Mouse (Mus musculus): ENCODE measurements around the gene Pla2g7. TPM values are rescaled to one million over a fixed set of nuclear protein-coding genes. Genes with fewer than 3 reads are reported as not detected.
"Not testable (repeated sequence)": the region's sequence is repeated elsewhere in the genome, so short reads cannot be mapped to it uniquely, and the experiment has no call there.

Pla2g7 gene
- polyA plus RNA-seq (2015; fragmentation: Nextera tagmentation; extraction: Ambion mirVana), result 8.4 and 11.1 TPM in 2 replicates

DNA sequence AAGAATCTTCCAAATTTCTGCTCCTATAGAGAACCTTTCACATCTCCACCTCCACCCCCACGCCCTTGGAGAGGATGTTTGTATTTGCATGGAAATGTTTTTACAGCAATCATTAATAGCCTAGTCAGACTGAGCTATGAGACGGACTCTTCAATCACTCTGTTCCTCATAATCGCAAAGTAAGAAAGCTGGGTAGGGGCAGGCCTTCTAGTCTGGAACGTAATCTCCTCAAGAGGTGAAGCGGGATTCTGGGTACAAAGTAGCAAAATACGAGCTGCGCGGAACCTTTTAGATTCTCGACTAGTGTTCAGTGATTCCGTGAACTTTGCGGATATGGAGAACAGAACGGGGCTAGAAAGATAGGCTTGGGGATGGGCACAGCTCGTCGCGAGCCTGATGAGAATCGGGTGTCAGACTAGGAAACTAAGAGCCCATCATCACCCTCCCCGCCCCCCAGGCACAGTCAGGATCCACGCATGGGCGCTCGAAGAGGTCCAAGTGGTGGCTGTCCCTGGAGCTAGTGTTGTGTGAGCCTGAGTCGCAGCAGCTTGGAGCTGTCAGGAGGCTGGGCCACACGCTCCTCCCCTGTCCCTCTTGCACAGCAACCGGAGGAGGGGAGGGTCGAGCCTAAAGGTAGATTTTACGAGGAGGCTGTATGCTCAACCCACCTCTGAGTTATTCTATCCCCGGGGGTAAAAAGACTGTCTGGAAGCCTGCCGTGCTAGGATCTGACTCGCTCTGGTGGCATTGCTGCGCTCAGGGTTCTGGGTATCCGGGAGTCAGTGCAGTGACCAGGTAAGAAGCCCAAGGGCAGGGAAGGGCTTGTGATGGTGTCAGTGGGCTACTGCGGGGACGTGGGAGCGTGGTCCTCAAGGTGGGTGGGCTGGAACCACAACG lies at the start of gene Pla2g7:
Pla2g7 (plus strand) TSS at position 107 of the 897 bp plus-strand sequence.
- peak; percentile 81 for ATAC-seq (ENCODE audit: insufficient number of reproducible peaks, insufficient read depth, low FRiP score, low TSS enrichment, low read depth)
- H3K9me3 ChIP-seq, result no peaks in the 10 kb centered on the region
- peak within 1 kb of the TSS; percentile 66; the same call in 1 of the 2 replicates for H3K27ac ChIP-seq
- WGBS, result under 1% methylated on average over 34 of the region's 34 CpGs
- H3K36me3 ChIP-seq, result no peaks in the 10 kb centered on the region
- H3K4me1 ChIP-seq, result peaks cover 5% of the 10 kb centered on the region; the same call in 1 of the 2 replicates
- H3K9ac ChIP-seq, result peak within 1 kb of the TSS; percentile 73
- peak within 1 kb of the TSS; percentile 50 for H3K4me3 ChIP-seq
- H3K4me2 ChIP-seq, result peak within 1 kb of the TSS; percentile 89
- no peaks in the 10 kb centered on the region for H3K27me3 ChIP-seq

DNA sequence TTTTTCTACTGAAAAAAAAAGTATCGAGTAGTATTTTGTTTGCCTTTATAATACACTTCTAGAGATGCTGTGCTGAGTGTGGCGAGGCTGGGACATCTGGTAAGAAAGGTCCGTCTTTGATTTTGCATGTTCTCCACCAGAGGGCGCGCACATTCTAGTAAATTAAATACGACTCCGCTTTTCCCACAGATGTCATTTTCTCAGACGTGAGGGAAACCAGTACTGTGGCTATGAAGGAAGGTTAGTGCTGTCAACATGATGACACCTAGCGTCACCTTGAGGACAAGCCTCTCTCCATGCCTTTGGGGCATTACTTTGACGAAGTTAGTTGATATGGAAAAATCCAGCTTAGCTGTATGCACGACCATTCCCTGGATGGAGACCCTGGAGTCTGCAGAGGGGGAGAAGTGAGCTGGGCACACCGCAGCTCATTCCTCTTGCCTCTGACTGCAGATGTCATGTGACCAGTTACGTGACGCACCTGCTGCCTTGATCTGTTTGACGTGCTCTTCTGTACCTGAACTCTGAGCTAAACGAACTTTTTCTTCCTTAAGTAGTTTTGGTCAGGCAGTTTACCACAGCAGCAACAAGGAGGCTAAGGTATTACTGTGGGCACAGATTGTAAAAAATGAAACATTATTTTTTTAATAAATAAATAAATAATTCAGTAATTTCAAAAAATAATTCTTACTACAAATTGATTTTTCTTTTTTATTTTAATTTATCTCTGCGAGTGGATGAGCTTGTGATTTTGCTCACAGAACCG lies 49.1 kb upstream of the Pla2g7 start:
- Histone ChIP-seq H3K4me1 (no peaks in the 10 kb centered on the region), H3K36me3 (no peaks in the 10 kb centered on the region), H3K9me3 (0 out of 2 replicates have a peak, but pooled peaks cover 5% of the 10 kb centered on the region), H3K27me3 (peaks cover 9% of the 10 kb centered on the region; the same call in 1 of the 2 replicates), H3K4me2 (no peak overlapping the region), H3K27ac (no peak overlapping the region), H3K9ac (no peak overlapping the region), H3K4me3 (no peak overlapping the region)
- no peak for ATAC-seq (ENCODE audit: insufficient number of reproducible peaks, insufficient read depth, low FRiP score, low TSS enrichment, low read depth)
- 27% methylated on average over 18 of the region's 18 CpGs for WGBS

DNA sequence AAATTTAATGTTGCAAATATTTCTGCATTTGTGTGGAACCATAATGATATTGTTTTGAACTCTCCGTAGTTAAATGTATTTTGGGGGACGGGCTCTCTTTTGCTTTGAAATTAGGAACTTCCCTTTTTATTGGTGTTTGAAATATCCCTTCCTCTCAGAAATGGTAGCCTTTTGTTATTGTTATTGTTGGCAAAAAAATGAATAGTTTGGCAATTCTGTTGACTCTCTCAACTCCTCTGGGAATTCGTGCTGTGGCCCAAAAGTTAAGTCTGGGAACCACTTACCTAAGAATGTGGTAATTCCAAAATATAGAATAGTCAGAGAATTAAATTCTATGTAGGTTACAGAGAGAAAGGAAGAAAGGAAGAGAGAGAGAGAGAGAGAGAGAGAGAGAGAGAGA lies 47.7 kb upstream of the Pla2g7 start:
- H3K9ac ChIP-seq, result no peak overlapping the region
- H3K27ac ChIP-seq, result no peak overlapping the region
- H3K4me2 ChIP-seq, result no peak overlapping the region
- no peaks in the 10 kb centered on the region for H3K4me1 ChIP-seq
- no peaks in the 10 kb centered on the region for H3K36me3 ChIP-seq
- peaks cover 9% of the 10 kb centered on the region; the same call in 1 of the 2 replicates for H3K27me3 ChIP-seq
- no peak for ATAC-seq (ENCODE audit: insufficient number of reproducible peaks, insufficient read depth, low FRiP score, low TSS enrichment, low read depth)
- 82% methylated on average over 3 of the region's 3 CpGs for WGBS
- no peaks in the 10 kb centered on the region for H3K9me3 ChIP-seq
- H3K4me3 ChIP-seq, result no peak overlapping the region

GRCm38 (mm10) chr17:43530507-43530906 lies 37.4 kb upstream of the Pla2g7 start:
- ATAC-seq (ENCODE audit: insufficient number of reproducible peaks, insufficient read depth, low FRiP score, low TSS enrichment, low read depth), result no peak
- Histone ChIP-seq H3K9ac (no peak overlapping the region), H3K4me1 (peaks cover 9% of the 10 kb centered on the region), H3K4me2 (no peak overlapping the region), H3K27ac (no peak overlapping the region), H3K36me3 (no peaks in the 10 kb centered on the region), H3K27me3 (no peaks in the 10 kb centered on the region), H3K9me3 (no peaks in the 10 kb centered on the region), H3K4me3 (no peak overlapping the region)
- 69% methylated on average over 2 of the region's 2 CpGs for WGBS

DNA sequence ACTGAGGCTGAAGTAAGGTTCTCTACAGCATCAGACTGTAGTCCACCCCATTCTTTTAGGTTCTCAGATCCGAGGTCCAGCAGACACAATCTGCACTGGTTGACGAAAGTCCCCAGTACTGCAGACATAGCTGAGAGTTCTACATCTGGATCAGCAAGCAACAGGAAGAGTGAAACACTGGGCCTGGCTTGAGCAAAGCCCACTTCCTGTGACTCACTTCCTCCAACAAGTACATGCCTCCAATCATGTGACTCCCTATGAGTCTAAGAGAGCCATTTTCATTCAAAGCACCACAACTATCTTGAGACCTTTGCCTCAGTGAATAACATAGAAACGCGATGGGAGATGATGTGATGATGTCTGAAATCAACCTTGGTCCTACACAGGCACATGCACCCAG lies 36.7 kb upstream of the Pla2g7 start:
- H3K9me3 ChIP-seq, result no peaks in the 10 kb centered on the region
- whole genome bisulfite sequencing, result 93% methylated on average over 4 of the region's 4 CpGs
- peaks cover 9% of the 10 kb centered on the region for H3K4me1 ChIP-seq
- no peak overlapping the region for H3K9ac ChIP-seq
- H3K27ac ChIP-seq, result no peak overlapping the region
- no peak overlapping the region for H3K4me3 ChIP-seq
- ATAC-seq (ENCODE audit: insufficient number of reproducible peaks, insufficient read depth, low FRiP score, low TSS enrichment, low read depth), result no peak
- H3K27me3 ChIP-seq, result no peaks in the 10 kb centered on the region
- no peak overlapping the region for H3K4me2 ChIP-seq
- H3K36me3 ChIP-seq, result no peaks in the 10 kb centered on the region

DNA sequence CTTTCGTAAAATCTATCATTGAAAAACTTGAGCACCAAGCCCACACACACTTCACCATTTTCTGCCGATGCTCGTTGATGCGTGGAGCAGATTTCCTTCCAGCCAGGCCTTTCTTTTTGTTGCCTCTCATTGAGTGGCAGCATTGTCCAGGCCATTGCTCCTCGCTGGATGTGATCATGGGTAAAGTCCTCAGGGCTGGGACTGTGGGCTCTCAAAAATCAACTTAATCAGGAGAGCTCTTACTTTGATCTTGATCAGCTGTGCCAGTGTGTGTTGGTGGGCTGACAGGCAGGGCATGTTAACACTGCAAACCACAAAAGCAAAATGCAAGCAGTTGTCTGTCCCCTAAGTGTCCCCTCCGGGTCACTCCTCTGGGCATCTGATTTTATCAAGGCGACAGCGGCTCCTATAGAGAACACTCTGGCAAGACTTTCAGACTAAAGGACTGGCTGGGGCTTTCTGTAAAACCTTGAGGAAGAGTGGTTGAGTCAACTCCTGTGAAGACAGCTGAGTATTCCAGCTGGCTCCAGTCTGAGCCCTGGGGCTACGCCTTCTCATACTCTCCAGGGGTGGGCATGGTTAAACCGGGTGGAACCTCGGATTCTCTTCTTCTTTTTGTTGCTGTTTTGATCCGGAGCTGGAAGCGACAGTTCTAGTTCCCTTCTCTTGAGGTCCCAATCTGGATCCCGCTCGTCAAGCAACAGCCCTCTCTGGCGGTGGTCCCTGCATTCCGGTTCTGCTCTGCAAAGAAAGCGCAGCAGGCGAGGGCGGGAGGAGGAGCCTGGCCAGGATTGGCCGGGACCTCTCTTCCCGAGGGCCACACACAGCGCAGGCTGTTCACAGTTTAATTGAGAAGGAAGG lies 33.3 kb upstream of the Pla2g7 start:
- peak overlapping the region; percentile 57 for H3K4me2 ChIP-seq
- H3K4me1 ChIP-seq, result peaks cover 9% of the 10 kb centered on the region
- peak overlapping the region; percentile 58 for H3K9ac ChIP-seq
- peak overlapping the region; percentile 33; the same call in 1 of the 2 replicates for H3K27ac ChIP-seq
- H3K4me3 ChIP-seq, result peak overlapping the region; percentile 34
- H3K27me3 ChIP-seq, result no peaks in the 10 kb centered on the region; the same call in 1 of the 2 replicates
- WGBS, result 12% methylated on average over 23 of the region's 23 CpGs
- ATAC-seq (ENCODE audit: insufficient number of reproducible peaks, insufficient read depth, low FRiP score, low TSS enrichment, low read depth), result peak; percentile 69; the same call in 1 of the 2 replicates
- no peaks in the 10 kb centered on the region for H3K9me3 ChIP-seq
- H3K36me3 ChIP-seq, result no peaks in the 10 kb centered on the region

- H3K36me3 ChIP-seq; ATAC-seq (ENCODE audit: insufficient number of reproducible peaks, insufficient read depth, low FRiP score, low TSS enrichment, low read depth); H3K4me3 ChIP-seq; H3K27ac ChIP-seq; H3K4me2 ChIP-seq; H3K4me1 ChIP-seq; H3K9ac ChIP-seq; H3K9me3 ChIP-seq; H3K27me3 ChIP-seq: not testable (repeated sequence)
- WGBS, result 89% methylated on average over 6 of the region's 6 CpGs
These were observed 31.1 kb upstream of the Pla2g7 start for GRCm38 (mm10) chr17:43536841-43537240.

DNA sequence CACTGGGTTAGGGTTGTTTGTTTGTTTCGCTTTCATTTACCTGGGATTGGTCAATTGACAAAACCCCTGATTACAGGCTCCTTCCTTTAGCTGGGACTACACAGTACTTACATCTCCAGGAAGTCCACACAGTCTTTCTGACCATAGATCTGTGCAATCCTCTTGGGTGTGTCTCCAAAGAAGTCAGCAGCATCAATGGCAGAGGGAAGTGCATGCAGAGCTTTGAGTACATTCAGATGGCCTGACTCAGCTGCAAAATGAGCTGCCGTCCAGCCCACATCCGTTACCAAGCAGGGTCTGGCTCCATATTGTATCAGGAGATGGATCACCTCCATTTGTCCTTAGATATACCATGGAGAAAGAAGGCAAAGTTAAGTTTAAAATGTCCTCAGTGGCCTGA lies 29.1 kb upstream of the Pla2g7 start:
- H3K9ac ChIP-seq, result no peak overlapping the region
- ATAC-seq (ENCODE audit: insufficient number of reproducible peaks, insufficient read depth, low FRiP score, low TSS enrichment, low read depth), result no peak
- H3K4me3 ChIP-seq, result no peak overlapping the region
- H3K4me2 ChIP-seq, result no peak overlapping the region
- no peaks in the 10 kb centered on the region for H3K36me3 ChIP-seq
- H3K4me1 ChIP-seq, result peaks cover 9% of the 10 kb centered on the region
- H3K9me3 ChIP-seq, result no peaks in the 10 kb centered on the region
- no peak overlapping the region for H3K27ac ChIP-seq
- 85% methylated on average over 3 of the region's 3 CpGs for WGBS
- H3K27me3 ChIP-seq, result no peaks in the 10 kb centered on the region; the same call in 1 of the 2 replicates

DNA sequence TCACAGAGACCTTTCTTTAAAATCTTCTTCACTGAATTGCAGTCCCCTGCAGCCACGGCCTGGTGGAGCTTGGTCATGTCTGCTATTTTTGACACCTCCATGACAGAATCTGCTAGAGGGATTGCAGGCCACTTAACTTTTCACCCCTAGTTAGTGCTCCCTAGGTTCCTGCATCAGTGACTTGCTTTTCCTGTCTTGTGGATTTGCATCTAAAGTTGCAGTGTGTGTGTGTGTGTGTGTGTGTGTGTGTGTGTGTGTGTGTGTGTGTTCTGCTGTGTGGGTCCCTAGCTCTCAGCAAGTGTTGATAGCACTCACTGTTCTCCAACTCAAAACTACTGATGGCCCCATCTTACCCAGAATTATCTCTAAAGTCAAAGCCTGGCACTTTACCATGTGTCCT lies 24.4 kb upstream of the Pla2g7 start, which contains the start of gene Ankrd66:
Ankrd66 (minus strand) TSS at position 101 of the 400 bp plus-strand sequence.
- ATAC-seq (ENCODE audit: insufficient number of reproducible peaks, insufficient read depth, low FRiP score, low TSS enrichment, low read depth), result no peak
- 89% methylated on average over 1 of the region's 1 CpGs for WGBS
- no peaks in the 10 kb centered on the region for H3K4me1 ChIP-seq
- H3K4me3 ChIP-seq, result no peak within 1 kb of the TSS
- no peak within 1 kb of the TSS for H3K4me2 ChIP-seq
- no peaks in the 10 kb centered on the region for H3K36me3 ChIP-seq
- no peak within 1 kb of the TSS for H3K9ac ChIP-seq
- H3K27me3 ChIP-seq, result no peaks in the 10 kb centered on the region
- no peak within 1 kb of the TSS for H3K27ac ChIP-seq
- no peaks in the 10 kb centered on the region for H3K9me3 ChIP-seq

- Histone ChIP-seq H3K27ac (no peak overlapping the region), H3K27me3 (no peaks in the 10 kb centered on the region), H3K36me3 (no peaks in the 10 kb centered on the region), H3K4me1 (no peaks in the 10 kb centered on the region), H3K9me3 (no peaks in the 10 kb centered on the region), H3K4me3 (no peak overlapping the region), H3K4me2 (no peak overlapping the region), H3K9ac (no peak overlapping the region)
- ATAC-seq (ENCODE audit: insufficient number of reproducible peaks, insufficient read depth, low FRiP score, low TSS enrichment, low read depth), result no peak
- WGBS, result 82% methylated on average over 4 of the region's 4 CpGs
These were observed 23.9 kb upstream of the Pla2g7 start for GRCm38 (mm10) chr17:43544040-43544439.

DNA sequence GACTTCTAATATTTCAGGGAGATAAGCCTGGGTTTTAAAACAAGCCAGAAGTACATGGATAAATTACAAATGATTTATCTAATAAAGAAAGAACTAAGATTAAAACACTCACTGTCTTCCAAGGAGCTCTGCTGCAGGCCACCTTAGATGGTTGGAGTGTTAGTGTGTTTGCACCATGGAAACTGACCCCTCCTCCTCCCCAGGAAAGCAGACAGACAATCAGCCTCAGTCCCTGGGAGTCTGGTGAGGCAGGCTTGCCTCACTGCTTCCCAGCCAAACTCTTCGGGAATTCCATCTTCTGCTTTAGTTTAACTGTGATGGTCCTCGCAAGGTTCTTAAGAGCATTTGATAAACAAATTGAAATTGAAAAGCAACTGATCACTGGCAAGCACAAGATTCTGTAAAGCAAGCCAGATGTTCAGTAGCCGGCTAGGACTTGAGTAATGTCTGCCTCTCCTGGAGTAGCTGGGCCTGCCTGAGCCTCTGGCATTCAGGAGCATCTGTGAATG lies 16.7 kb upstream of the Pla2g7 start:
- H3K9ac ChIP-seq, result no peak overlapping the region
- no peaks in the 10 kb centered on the region for H3K4me1 ChIP-seq
- no peak for ATAC-seq (ENCODE audit: insufficient number of reproducible peaks, insufficient read depth, low FRiP score, low TSS enrichment, low read depth)
- no peaks in the 10 kb centered on the region for H3K9me3 ChIP-seq
- H3K36me3 ChIP-seq, result no peaks in the 10 kb centered on the region
- no peak overlapping the region for H3K4me2 ChIP-seq
- no peak overlapping the region for H3K4me3 ChIP-seq
- 28% methylated on average over 3 of the region's 3 CpGs for WGBS
- H3K27me3 ChIP-seq, result no peaks in the 10 kb centered on the region
- no peak overlapping the region for H3K27ac ChIP-seq
